Mouse (Mus musculus) R1 (cell line): ENCODE data around the gene Mgea5.
A peak's percentile ranks its signal among the peaks of the same experiment; 100 is the strongest.

Experiments used
- DNase-seq: peaks from one replicate; pipeline ENCODE4 v3.0.0-alpha.2; 2018; ENCODE audit warnings: low read depth, low spot score

Gene Mgea5

DNA sequence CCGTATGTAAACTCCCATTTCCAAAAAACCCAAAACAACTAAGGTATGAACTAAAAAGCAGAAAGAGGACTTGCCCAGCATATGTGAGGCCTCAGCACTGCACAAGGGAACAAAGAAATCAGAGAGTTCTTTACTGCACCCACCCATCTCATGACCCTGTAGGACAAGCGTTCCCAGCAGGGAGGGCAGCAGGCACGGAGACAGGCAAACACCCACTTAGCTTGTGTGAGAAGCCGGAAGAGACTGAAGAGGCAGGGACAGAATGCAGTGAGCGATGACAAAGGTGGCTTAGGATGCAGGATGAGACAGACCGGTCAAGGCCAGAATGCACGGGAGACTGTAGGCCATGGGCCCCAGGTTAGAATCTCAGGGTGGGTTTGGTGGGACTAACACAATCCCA lies 52.0 kb downstream of the Mgea5 start:
- no peak for DNase-seq

DNA sequence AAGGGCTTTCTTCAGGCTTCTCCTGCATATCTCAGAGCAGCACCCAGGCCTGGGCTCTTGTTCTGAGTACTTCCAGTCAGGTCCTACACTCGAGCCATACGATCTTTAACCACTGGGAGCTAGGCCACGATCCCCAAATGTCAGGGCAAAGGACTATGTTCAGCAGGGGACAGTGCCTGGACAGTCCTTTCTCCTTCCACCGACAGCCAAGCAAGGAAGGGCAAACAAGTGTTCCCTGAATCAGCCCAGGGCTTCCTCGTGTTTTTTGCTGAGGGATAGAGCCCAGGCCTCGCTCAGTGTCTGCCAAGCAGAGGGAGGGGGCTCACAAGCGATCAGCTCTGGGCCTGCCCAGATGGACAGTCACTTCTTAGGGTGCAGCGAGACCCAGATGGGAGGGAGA lies 53.6 kb downstream of the Mgea5 start:
- DNase-seq, result no peak

DNA sequence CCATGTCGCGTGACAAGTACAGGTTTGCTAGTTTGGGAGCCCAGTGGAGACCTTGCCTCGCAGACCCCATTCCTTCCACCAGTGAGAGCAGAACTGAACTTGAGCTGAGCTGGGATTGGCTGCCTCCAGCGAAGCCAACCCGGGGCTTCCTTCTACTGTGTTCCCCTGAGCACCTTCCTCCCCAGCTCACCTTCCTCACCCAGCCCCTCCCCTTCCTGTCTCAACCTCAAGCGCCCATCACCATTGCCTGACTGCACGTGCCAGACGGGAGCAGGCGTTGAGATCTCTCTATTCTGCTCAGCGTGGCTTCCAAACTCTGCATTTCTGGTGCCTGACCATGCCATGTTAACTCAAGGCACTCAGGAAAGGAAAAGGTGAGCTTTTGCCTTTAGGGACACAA lies 56.4 kb downstream of the Mgea5 start:
- DNase-seq, result peak; percentile 39

DNA sequence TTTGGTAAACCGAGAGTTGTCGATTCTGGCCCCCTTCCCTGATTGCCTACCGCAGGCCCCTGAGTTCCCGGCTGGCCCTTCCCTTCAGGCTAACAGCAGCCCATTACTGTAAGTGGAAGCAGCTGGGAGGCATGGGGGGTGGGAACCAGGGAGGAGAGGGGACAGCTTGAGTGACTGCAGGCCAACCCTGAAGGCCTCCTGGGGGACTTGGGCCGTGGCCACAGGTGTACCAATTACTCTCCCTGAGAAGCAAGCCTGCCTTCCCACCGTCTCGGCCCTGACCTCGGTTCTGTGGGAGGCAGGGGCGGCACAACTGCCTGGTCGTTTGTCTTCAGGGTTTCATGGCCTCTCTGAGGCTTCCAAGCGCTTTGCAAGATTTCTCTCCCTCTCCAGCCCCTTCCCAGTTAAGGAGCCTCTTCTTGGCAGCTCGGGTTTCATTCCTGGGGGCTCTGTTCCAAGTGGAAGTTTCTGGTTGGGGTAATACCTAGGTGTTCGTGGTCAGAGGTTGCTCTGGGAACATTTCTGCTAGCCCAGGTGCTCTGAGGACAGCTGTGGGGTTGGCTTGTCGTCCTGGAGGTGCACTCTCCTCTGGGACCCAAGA lies 57.9 kb downstream of the Mgea5 start:
- no peak for DNase-seq

DNA sequence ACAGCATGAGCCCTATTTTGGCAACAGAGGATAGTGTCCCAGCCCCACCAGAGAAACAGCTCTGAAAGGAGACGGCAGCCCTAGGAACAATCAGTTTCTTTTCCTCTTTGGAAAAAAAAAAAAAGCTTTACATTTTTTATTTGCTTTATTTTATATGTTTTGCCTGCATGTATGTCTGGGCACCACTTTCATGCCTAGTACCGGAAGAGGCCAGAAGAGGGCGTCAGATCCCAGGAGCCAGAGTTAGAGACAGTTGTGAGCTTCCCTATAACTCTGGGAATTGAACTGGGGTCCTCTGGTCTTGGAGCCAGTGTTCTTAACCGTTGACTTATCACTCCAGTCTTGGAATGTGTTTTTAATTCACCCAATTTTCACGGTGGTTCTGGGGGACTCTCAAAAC lies 61.4 kb downstream of the Mgea5 start:
- peak; percentile 39 for DNase-seq

DNA sequence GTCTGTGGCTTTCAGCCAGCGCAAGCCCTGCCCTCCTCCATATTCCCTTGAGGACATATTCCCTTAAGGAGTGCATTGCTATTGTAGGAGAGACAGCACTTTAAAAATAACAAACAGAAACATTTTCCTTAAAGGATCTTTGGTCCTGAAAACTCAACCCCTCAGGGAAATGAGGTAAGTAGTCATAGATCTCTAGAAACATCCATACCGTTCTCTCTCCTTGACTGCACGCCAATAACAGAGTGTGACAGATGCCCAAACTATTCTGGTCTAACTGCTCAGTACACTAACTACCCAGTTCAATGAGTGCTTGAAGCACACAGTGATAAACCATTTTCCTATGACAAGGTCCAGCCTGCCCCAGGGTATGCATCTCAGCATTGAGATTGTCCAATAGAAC lies 65.4 kb downstream of the Mgea5 start:
- no peak for DNase-seq

DNA sequence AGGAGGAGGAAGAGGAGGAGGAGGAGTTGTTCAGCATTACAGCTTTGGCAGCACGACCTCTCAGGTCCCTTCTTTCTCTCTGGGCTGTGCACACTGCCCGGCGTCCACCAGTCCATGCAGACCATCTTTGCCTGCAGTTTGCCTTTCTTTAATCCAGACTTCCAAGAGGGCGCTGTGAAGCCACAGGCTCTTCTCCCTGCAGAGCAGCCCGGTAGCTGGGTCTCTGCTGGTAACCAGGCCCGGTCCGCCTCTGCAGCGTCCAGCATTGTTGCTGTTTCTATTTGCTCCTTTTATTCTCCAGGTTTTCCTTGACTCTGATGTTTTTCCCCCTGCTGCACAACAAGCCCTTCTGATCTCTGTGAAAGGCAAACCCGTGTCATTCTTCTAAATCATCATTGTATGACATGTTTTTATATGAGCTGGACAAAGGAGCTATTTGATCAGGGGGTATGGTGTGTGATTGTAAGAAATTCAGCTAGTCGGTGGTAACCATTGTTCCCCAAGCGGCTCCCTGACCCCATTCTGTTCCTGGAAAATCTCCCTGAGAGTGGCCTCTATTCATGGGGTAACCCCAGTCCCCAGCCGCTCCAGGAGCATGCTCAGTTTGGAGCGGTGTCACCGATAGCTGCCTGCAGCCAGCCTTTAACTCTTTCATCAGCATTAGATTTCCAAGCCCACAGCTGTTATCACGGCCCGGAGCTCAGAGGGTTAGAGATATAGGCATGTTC lies 66.0 kb downstream of the Mgea5 start:
- no peak for DNase-seq

DNA sequence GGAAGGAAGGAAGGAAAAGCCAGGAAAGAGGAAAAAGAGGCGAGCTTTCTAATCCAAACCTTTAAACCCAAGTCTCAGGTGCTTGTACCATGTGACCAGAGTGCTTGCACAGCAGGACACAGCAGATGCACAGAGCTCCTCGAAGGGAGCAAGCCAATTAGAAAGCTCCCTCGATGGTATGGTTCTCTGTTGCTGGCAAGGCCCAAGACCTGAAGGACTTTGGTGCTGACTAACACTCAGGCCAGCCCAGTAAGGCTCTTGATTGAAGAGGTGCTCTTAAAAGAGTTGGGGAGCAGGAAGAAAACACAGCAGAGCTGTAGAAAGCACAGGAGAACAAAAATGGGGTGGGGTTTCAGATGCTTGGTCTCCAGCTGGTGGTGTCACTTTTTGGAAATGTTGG lies 74.9 kb downstream of the Mgea5 start:
- DNase-seq, result no peak
